Mouse (Mus musculus) liver, embryonic 14.5 days (tissue): ENCODE results near the gene Copz2. TPM values are rescaled to one million over a fixed set of nuclear protein-coding genes. Genes with fewer than 3 reads are reported as not detected.

ENCODE experiments used
- ATAC-seq: fragments of 200-750 bp; cut with Nextera tagmentation; 2 replicates; pipeline ENCODE4 v1.8.0; 2017; ENCODE audit warnings: moderate number of reproducible peaks, mild to moderate bottlenecking, moderate library complexity; ENCODE audit not compliant: insufficient read depth
- DNase-seq, 3 experiments: peaks; one replicate each; pipeline ENCODE4 v3.0.0-alpha.2; 2012 to 2013; ENCODE audit warnings: low read depth in 3 of 3, low spot score in 3 of 3
- H3K27ac ChIP-seq: fragments of 300-500 bp; sonication (generic); 2 replicates; pipeline ENCODE4 v1.5.1; 2014; ENCODE audit warnings: moderate library complexity, mild to moderate bottlenecking, control low read depth, inconsistent platforms
- H3K27me3 ChIP-seq: fragments of 300-500 bp; sonication (generic); 2 replicates; pipeline ENCODE4 v1.6.1; 2014; ENCODE audit warnings: mild to moderate bottlenecking, low read length, moderate library complexity; ENCODE audit not compliant: control insufficient read depth, insufficient read depth
- H3K36me3 ChIP-seq: fragments of 300-500 bp; sonication (generic); replicated peaks from 2 replicates; pipeline ENCODE4 v1.6.1; 2014; ENCODE audit warnings: low read depth; ENCODE audit not compliant: control insufficient read depth, insufficient read depth
- H3K4me1 ChIP-seq, 2 experiments: fragments of 200-500 bp in 1 of 2; fragments of 300-500 bp in 1 of 2; sonication (generic) in 1 of 2; replicated peaks; 2 replicates each; pipeline ENCODE4 v1.6.1; 2012 to 2014; ENCODE audit warnings: antibody characterized with exemption in 1 of 2, inconsistent platforms in 1 of 2, low read length in 1 of 2; ENCODE audit not compliant: control insufficient read depth in 2 of 2, insufficient read depth in 2 of 2
- H3K4me2 ChIP-seq: fragments of 300-500 bp; sonication (generic); 2 replicates; pipeline ENCODE4 v1.6.1; 2014; ENCODE audit warnings: low read depth, mild to moderate bottlenecking, control low read depth, moderate library complexity
- H3K4me3 ChIP-seq, 2 experiments: fragments of 200-500 bp in 1 of 2; fragments of 300-500 bp in 1 of 2; sonication (generic) in 1 of 2; 2 replicates each; pipeline ENCODE4 v1.5.1; 2012 to 2014; ENCODE audit warnings: low read depth in 2 of 2, low read length in 2 of 2, mild to moderate bottlenecking in 2 of 2, control low read depth in 1 of 2, inconsistent platforms in 1 of 2, moderate library complexity in 1 of 2; ENCODE audit not compliant: insufficient read depth in 1 of 2
- H3K9ac ChIP-seq: fragments of 300-500 bp; sonication (generic); replicated peaks from 2 replicates; pipeline ENCODE4 v1.6.1; 2014; ENCODE audit warnings: mild to moderate bottlenecking, control low read depth, moderate library complexity
- H3K9me3 ChIP-seq: fragments of 300-500 bp; sonication (generic); 2 replicates; pipeline ENCODE4 v1.6.1; 2016; ENCODE audit warnings: low read length, mixed read lengths; ENCODE audit not compliant: control insufficient read depth
- CTCF ChIP-seq: IDR thresholded peaks from 2 replicates; pipeline ENCODE4 v1.5.1; 2016; ENCODE audit warnings: antibody characterized with exemption, low read depth, control low read depth
- EP300 ChIP-seq: IDR thresholded peaks from 2 replicates; pipeline ENCODE4 v1.6.1; 2016; ENCODE audit warnings: antibody characterized with exemption, low read depth
- WGBS: fragments of 180-500 bp; shearing (Covaris S2); extraction: QIAGEN DNeasy Blood & Tissue Kit; methylation state at CpG from one replicate; pipeline ENCODE4 v1.1.7; 2014; ENCODE audit not compliant: insufficient replicate concordance; 5-methylcytosine and 5-hydroxymethylcytosine counted together
- polyA plus RNA-seq, 2 experiments: library from polyadenylated mRNA; depleted of rRNA in 1 of 2; stranded (reverse) in 1 of 2; unstranded in 1 of 2; fragments of >200 nt; fragmentation: Nextera tagmentation in 1 of 2; extraction: Ambion mirVana in 1 of 2; gene quantifications; 2 replicates each; pipeline versions ENCODE4 v1.2.1 to v1.2.3; 2012 to 2014

Gene Copz2
- polyA plus RNA-seq, 2 experiments, result 8.7 to 18.8 TPM

DNA sequence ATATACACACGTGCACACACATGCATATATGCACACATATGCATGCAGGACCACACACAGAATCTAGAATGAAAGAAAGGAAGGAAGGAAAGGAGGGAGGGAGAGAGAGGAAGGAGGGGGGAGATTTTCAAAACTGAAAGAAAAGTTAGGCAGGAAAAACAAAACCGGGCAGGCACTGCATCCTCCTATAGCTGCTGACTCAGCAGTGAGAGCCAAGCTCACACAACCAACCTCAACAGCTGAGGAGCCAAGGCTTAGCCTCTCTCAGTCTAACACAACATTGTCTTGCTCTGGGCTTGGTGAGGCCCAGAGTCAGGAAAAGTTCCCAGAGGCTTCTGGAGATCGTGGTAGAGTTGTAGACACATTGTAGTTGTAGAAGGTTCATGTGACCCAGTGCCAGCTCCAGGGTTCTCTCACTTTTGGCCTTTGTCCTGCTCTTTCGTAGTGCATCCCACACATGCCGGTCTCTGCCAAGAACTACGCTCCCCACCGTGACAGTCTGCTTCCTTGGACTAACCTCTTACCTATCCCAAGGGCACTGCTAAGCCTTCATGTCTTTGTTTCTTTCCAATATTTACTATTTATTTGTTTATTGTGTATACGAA is 37.4 kb downstream of the Copz2 start:
- DNase-seq (no peak), ATAC-seq (no peak)
- H3K36me3 ChIP-seq, result no peaks in the 10 kb centered on the region
- H3K27me3 ChIP-seq, result no peaks in the 10 kb centered on the region
- H3K9ac ChIP-seq, result no peak overlapping the region
- no peak overlapping the region for H3K4me2 ChIP-seq
- no peak for TF ChIP-seq CTCF
- TF ChIP-seq EP300, result no peak
- no peaks in the 10 kb centered on the region for H3K9me3 ChIP-seq
- no peak overlapping the region for H3K4me3 ChIP-seq
- no peaks in the 10 kb centered on the region; a peak in 1 of 4 replicates for H3K4me1 ChIP-seq
- H3K27ac ChIP-seq, result no peak overlapping the region
- WGBS, result 61% methylated on average over 8 of the region's 8 CpGs

DNA sequence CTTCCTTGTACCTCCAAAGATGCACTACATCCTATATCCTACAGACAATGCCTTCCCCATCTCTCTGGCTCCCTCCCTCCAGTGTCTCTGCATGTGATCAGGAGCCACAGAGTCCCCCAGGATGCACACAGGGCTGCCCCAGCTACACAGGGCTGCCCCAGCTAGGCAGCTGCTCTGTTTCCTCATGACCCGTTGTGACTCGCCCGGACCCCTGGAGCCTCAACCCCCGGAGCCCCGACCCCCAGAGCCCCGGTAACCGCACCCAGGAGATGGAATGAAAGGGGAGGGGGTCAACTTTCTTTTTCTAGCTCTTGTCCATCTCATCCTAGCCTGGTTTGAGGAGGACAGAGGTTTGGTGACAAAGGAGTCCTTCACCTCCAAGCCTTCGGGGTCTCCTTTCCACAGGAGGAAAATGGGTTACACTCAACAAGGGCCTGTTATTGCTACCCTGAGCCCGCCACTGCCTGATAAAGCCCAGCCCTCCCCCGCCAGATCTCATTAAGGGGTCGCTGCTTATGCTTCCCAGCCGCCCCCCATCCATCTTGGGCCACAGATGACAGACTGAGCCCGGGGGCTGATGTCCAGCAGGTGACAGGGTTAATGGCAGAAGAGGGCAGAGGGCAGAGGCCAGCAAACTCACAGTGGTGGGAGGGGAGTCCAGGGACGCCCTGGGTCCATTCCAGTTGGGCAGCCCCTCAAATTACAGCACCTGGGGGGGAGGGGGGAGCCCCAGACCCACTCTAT is 42.3 kb downstream of the Copz2 start:
- no peaks in the 10 kb centered on the region; the same call in 1 of the 2 replicates for H3K27me3 ChIP-seq
- no peak overlapping the region for H3K4me2 ChIP-seq
- no peak for DNase-seq
- no peak overlapping the region for H3K9ac ChIP-seq
- no peak for ATAC-seq
- no peak overlapping the region for H3K4me3 ChIP-seq
- no peaks in the 10 kb centered on the region for H3K9me3 ChIP-seq
- TF ChIP-seq CTCF, result no peak
- no peak for TF ChIP-seq EP300
- no peak overlapping the region for H3K27ac ChIP-seq
- WGBS, result 62% methylated on average over 14 of the region's 14 CpGs
- H3K4me1 ChIP-seq, result peaks cover 0 to 2% of the 10 kb centered on the region in 2 experiments; a peak in 2 of 4 replicates
- H3K36me3 ChIP-seq, result no peaks in the 10 kb centered on the region

GRCm38 (mm10) chr11:96893203-96893842 is 43.7 kb downstream of the Copz2 start:
- H3K27ac ChIP-seq, result no peak overlapping the region
- no peaks in the 10 kb centered on the region; the same call in 1 of the 2 replicates for H3K27me3 ChIP-seq
- no peak overlapping the region for H3K9ac ChIP-seq
- no peaks in the 10 kb centered on the region for H3K36me3 ChIP-seq
- H3K4me1 ChIP-seq, result peaks cover 0 to 2% of the 10 kb centered on the region in 2 experiments; a peak in 1 of 4 replicates
- DNase-seq (no peak), ATAC-seq (no peak)
- no peak for TF ChIP-seq CTCF
- no peak for TF ChIP-seq EP300
- no peak overlapping the region for H3K4me2 ChIP-seq
- H3K4me3 ChIP-seq, result no peak overlapping the region
- 62% methylated on average over 11 of the region's 11 CpGs for WGBS
- H3K9me3 ChIP-seq, result no peaks in the 10 kb centered on the region

GRCm38 (mm10) chr11:96895886-96896285 is 46.2 kb downstream of the Copz2 start:
- no peaks in the 10 kb centered on the region; the same call in 1 of the 2 replicates for H3K27me3 ChIP-seq
- no peak overlapping the region for H3K4me2 ChIP-seq
- no peak overlapping the region for H3K27ac ChIP-seq
- no peaks in the 10 kb centered on the region for H3K36me3 ChIP-seq
- H3K4me1 ChIP-seq, result peaks cover 0 to 2% of the 10 kb centered on the region in 2 experiments; a peak in 1 of 4 replicates
- TF ChIP-seq CTCF (no peak), EP300 (no peak)
- DNase-seq, result no peak
- no peak overlapping the region for H3K9ac ChIP-seq
- H3K9me3 ChIP-seq, result no peaks in the 10 kb centered on the region
- H3K4me3 ChIP-seq, result no peak overlapping the region
- no peak for ATAC-seq
- WGBS, result 50% methylated on average over 4 of the region's 4 CpGs
